Mouse (Mus musculus) neutrophil, adult 83 days (primary cell): ENCODE measurements around the gene Gmps. TPM values are rescaled to one million over a fixed set of nuclear protein-coding genes. Genes with fewer than 3 reads are reported as not detected.

Experiments
- total RNA-seq, 2 experiments: library from RNA; stranded (reverse); gene quantifications; one replicate each; pipeline ENCODE4 v1.2.4; 2023

The Gmps gene
- 10 to 100 TPM; 10.4 to 11.2 TPM for total RNA-seq

GRCm38 (mm10) chr3:63975955-63976908 is at the start of gene Gmps:
Gmps (plus strand) TSS chr3:63976106.

GRCm38 (mm10) chr3:63928878-63929859 is 46.7 kb upstream of the Gmps start, which contains the start of gene E130311K13Rik:
E130311K13Rik (minus strand) TSS chr3:63929472.

DNA sequence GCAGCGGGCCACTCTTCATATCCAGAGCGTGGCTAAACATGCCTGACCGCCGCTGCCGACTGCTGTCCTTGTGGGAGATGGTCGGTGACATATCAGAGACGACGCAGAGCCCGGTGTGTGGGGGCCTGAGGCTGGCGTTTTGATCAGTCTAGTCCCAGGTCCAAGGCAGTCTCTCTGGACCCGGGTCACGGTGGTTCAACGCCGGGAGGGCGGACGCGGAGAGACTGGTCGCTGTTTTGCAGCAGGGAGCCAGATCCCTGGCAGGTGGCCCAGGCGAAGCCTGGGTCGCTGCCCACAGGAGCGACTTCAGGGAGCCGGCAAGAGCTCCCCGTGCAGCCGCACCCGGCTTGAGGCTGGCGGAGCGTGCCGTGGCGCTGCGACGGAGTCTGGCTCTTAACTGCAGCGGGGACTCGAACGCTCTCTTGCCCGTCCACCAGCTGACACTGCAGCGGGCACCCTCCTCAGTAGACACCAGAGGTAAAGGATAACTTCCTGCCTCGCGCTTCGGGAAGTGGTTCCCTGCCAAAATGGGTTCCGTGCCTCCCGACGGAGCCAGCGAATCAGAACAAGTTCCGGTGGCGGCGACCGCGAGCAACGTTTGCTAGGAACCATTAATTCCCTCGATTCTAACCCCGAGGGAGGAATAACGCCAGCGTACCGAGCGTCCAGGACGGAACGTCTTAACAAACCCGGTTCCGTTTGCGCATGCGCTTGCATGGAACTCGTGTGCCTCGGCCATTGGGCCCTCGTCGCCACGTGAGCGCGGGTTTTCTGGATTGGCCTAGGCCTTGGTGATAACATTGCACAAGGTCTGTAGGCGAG is 11.6 kb upstream of the Gmps start, which contains the start of gene Slc33a1:
Gene Slc33a1 (minus strand): TSS at position 669 of the 822 bp plus-strand sequence.

Other genes starting within 250 kb of the Gmps start
- under 1 TPM in 1 of 2 experiments, not detected in 1; 0.11 TPM for gene Plch1, start 76.6 kb upstream of the Gmps start, total RNA-seq
- under 1 TPM; 0.75 to 0.82 TPM for gene E130311K13Rik, start 46.6 kb upstream of the Gmps start, total RNA-seq
- 10 to 100 TPM in 1 of 2 experiments, 1 to 10 TPM in 1; 9.3 to 11.0 TPM for gene Slc33a1, start 11.3 kb upstream of the Gmps start, total RNA-seq
- not detected for gene Vmn2r1, start 105.4 kb downstream of the Gmps start, total RNA-seq
- gene Vmn2r2, start 165.8 kb downstream of the Gmps start, total RNA-seq: not detected